Mouse (Mus musculus): ENCODE measurements around the gene Mfsd2a. TPM values are rescaled to one million over a fixed set of nuclear protein-coding genes. Genes with fewer than 3 reads are reported as not detected.

The Mfsd2a gene
- polyA plus RNA-seq, 1 experiment from 2014 or later, result 11.4 TPM

- Histone ChIP-seq H3K4me2 (replicated peaks) (no peak overlapping the region), H3K27me3 (no peaks in the 10 kb centered on the region), H3K4me1 (no peaks in the 10 kb centered on the region), H3K36me3 (no peaks in the 10 kb centered on the region), H3K9ac (no peak overlapping the region), H3K4me3 (replicated peaks) (no peak overlapping the region), H3K9me3 (replicated peaks) (no peaks in the 10 kb centered on the region), H3K27ac (replicated peaks) (no peak overlapping the region)
- no peak for ATAC-seq (ENCODE audit: insufficient number of reproducible peaks, low FRiP score, low TSS enrichment, low read depth)
- 71% methylated on average over 10 of the region's 10 CpGs for WGBS
These were observed 55.6 kb downstream of the Mfsd2a start for GRCm38 (mm10) chr4:122905359-122905758.

- Histone ChIP-seq H3K4me1 (no peaks in the 10 kb centered on the region), H3K4me3 (replicated peaks) (no peak overlapping the region), H3K9ac (no peak overlapping the region), H3K4me2 (replicated peaks) (no peak overlapping the region), H3K27ac (replicated peaks) (no peak overlapping the region), H3K36me3 (no peaks in the 10 kb centered on the region), H3K9me3 (replicated peaks) (no peaks in the 10 kb centered on the region), H3K27me3 (no peaks in the 10 kb centered on the region)
- WGBS, result 86% methylated on average over 3 of the region's 3 CpGs
- ATAC-seq (ENCODE audit: insufficient number of reproducible peaks, low FRiP score, low TSS enrichment, low read depth), result no peak
These were observed 57.3 kb downstream of the Mfsd2a start for GRCm38 (mm10) chr4:122903709-122904108.

GRCm38 (mm10) chr4:122902156-122902555 lies 58.8 kb downstream of the Mfsd2a start:
- H3K4me1 ChIP-seq, result no peaks in the 10 kb centered on the region
- H3K4me2 ChIP-seq (replicated peaks), result no peak overlapping the region
- H3K4me3 ChIP-seq (replicated peaks), result no peak overlapping the region
- H3K9ac ChIP-seq, result no peak overlapping the region
- no peaks in the 10 kb centered on the region for H3K9me3 ChIP-seq (replicated peaks)
- no peak overlapping the region for H3K27ac ChIP-seq (replicated peaks)
- WGBS, result 28% methylated on average over 6 of the region's 6 CpGs
- no peak for ATAC-seq (ENCODE audit: insufficient number of reproducible peaks, low FRiP score, low TSS enrichment, low read depth)
- no peaks in the 10 kb centered on the region for H3K27me3 ChIP-seq
- no peaks in the 10 kb centered on the region for H3K36me3 ChIP-seq

GRCm38 (mm10) chr4:122898313-122898712 lies 62.7 kb downstream of the Mfsd2a start:
- WGBS, result 10% methylated on average over 5 of the region's 5 CpGs
- Histone ChIP-seq H3K4me2 (replicated peaks) (no peak overlapping the region), H3K27ac (replicated peaks) (no peak overlapping the region), H3K36me3 (no peaks in the 10 kb centered on the region), H3K4me1 (no peaks in the 10 kb centered on the region), H3K27me3 (no peaks in the 10 kb centered on the region), H3K9ac (no peak overlapping the region), H3K9me3 (replicated peaks) (no peaks in the 10 kb centered on the region), H3K4me3 (replicated peaks) (no peak overlapping the region)
- no peak for ATAC-seq (ENCODE audit: insufficient number of reproducible peaks, low FRiP score, low TSS enrichment, low read depth)

- no peak overlapping the region for H3K9ac ChIP-seq
- H3K4me3 ChIP-seq (replicated peaks), result no peak overlapping the region
- H3K27me3 ChIP-seq, result no peaks in the 10 kb centered on the region
- ATAC-seq (ENCODE audit: insufficient number of reproducible peaks, low FRiP score, low TSS enrichment, low read depth), result no peak
- H3K4me2 ChIP-seq (replicated peaks), result no peak overlapping the region
- no peaks in the 10 kb centered on the region for H3K36me3 ChIP-seq
- no peaks in the 10 kb centered on the region for H3K9me3 ChIP-seq (replicated peaks)
- whole genome bisulfite sequencing, result 72% methylated on average over 4 of the region's 4 CpGs
- no peak overlapping the region for H3K27ac ChIP-seq (replicated peaks)
- H3K4me1 ChIP-seq, result no peaks in the 10 kb centered on the region
These were observed 63.2 kb downstream of the Mfsd2a start for GRCm38 (mm10) chr4:122897750-122898149.

Other genes starting within 250 kb of the Mfsd2a start
- gene Ppt1, start 124.9 kb downstream of the Mfsd2a start, polyA plus RNA-seq (2015; fragmentation: Nextera tagmentation; extraction: Ambion mirVana), result 73.0 and 80.9 TPM in 2 replicates
- gene Cap1, start 75.1 kb downstream of the Mfsd2a start, polyA plus RNA-seq (2015; fragmentation: Nextera tagmentation; extraction: Ambion mirVana), result 71.0 and 74.5 TPM in 2 replicates
- gene Mycl, start 34.5 kb upstream of the Mfsd2a start, polyA plus RNA-seq (2015; fragmentation: Nextera tagmentation; extraction: Ambion mirVana), result 38.9 and 49.5 TPM in 2 replicates
- 21.6 and 23.4 TPM in 2 replicates for gene Trit1, start 55.4 kb upstream of the Mfsd2a start, polyA plus RNA-seq (2015; fragmentation: Nextera tagmentation; extraction: Ambion mirVana)
- 1.2 and 1.7 TPM in 2 replicates for gene Bmp8b, start 144.0 kb upstream of the Mfsd2a start, polyA plus RNA-seq (2015; fragmentation: Nextera tagmentation; extraction: Ambion mirVana)
- 0.13 and 0.24 TPM in 2 replicates for gene Oxct2b, start 155.1 kb upstream of the Mfsd2a start, polyA plus RNA-seq (2015; fragmentation: Nextera tagmentation; extraction: Ambion mirVana)
- 92.8 and 93.7 TPM in 2 replicates for gene Ppie, start 178.8 kb upstream of the Mfsd2a start, polyA plus RNA-seq (2015; fragmentation: Nextera tagmentation; extraction: Ambion mirVana)
- gene Hpcal4, start 222.0 kb upstream of the Mfsd2a start, polyA plus RNA-seq (2015; fragmentation: Nextera tagmentation; extraction: Ambion mirVana), result 0.28 and 0.54 TPM in 2 replicates
- not detected in 2 replicates for gene Nt5c1a, start 240.3 kb upstream of the Mfsd2a start, polyA plus RNA-seq (2015; fragmentation: Nextera tagmentation; extraction: Ambion mirVana)

Measured in embryonic facial prominence, embryonic 15.5 days (tissue).